Mouse (Mus musculus) cerebellum, adult (tissue): ENCODE data around the gene Hist1h2bh.
A peak's percentile ranks its signal among the peaks of the same experiment; 100 is the strongest.

Experiments used
- ATAC-seq: cut with Nextera tagmentation; 2 replicates; pipeline ENCODE4 v1.9.2; 2017; ENCODE audit warnings: mild to moderate bottlenecking, moderate library complexity, mixed read lengths; ENCODE audit not compliant: insufficient number of reproducible peaks, low FRiP score, low TSS enrichment

Gene Hist1h2bh

DNA sequence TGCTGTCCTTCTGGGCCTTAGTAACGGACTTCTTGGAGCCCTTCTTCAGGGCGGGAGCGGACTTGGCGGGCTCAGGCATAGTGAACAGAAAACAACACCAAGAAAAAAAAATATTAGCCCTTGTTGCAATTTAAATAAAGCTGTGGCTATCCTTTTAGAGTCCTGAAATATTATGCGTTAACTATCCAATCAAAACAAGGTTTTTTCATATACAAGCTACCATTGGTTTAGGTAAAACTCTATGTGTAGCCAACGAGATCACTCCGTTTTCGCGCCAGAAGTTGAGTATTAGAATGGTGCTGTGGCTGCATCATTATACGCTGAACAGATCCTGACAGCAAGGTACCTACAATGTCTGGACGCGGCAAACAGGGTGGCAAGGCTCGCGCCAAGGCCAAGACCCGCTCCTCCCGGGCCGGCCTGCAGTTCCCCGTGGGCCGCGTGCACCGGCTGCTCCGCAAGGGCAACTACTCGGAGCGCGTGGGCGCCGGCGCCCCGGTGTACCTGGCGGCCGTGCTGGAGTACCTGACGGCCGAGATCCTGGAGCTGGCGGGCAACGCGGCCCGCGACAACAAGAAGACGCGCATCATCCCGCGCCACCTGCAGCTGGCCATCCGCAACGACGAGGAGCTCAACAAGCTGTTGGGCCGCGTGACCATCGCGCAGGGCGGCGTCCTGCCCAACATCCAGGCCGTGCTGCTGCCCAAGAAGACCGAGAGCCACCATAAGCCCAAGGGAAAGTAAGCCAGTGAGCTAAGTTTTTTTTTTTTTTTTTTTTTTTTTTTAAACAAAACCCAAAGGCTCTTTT lies 9.4 kb downstream of the Hist1h2bh start, which contains the start of gene Hist1h2af:
Gene Hist1h2af, plus strand, starts transcription at position 347 of the 808 bp plus-strand sequence.
- ATAC-seq: peak; percentile 73

- no peak for ATAC-seq
Measured at GRCm38 (mm10) chr13:23532262-23533075, 10.7 kb downstream of the Hist1h2bh start.

DNA sequence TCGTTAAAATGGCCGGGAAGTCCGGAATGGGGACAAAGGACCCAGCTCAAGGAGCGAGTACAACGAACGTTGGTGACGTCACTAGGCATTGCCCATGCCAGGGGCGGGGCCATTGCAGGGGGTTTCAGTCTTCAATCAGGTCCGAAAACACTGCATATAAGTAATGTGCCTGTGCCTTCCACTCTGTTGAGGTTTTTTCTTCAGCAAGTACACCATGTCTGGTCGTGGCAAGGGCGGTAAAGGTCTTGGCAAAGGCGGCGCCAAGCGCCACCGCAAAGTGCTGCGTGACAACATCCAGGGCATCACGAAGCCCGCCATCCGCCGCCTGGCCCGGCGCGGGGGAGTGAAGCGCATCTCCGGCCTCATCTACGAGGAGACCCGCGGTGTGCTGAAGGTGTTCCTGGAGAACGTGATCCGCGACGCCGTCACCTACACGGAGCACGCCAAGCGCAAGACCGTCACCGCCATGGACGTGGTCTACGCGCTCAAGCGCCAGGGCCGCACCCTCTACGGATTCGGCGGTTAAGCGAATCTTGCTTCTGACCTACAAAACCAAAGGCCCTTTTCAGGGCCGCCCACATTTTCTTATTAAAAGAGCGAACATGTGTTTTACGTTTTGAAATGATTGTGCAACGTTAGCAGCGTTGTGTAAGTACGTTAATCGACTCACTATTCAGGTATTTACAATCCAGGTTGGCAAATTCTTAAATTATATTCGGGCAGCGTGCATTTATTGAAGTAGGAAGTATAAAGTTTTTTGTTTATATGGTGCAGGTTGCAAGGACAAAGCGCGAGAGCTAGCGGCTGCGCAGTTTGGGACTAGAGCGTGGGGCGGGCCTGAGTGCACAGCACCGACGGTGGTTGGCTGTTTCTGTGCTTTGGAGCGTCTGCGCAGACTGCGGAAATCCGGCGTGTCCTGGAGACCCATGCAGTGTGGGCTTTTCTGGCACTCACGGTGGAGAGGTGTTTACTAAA lies 12.0 kb downstream of the Hist1h2bh start, which contains the start of gene Hist1h4h:
Gene Hist1h4h, plus strand, starts transcription at position 150 of the 975 bp plus-strand sequence.
- ATAC-seq: peak; percentile 83

DNA sequence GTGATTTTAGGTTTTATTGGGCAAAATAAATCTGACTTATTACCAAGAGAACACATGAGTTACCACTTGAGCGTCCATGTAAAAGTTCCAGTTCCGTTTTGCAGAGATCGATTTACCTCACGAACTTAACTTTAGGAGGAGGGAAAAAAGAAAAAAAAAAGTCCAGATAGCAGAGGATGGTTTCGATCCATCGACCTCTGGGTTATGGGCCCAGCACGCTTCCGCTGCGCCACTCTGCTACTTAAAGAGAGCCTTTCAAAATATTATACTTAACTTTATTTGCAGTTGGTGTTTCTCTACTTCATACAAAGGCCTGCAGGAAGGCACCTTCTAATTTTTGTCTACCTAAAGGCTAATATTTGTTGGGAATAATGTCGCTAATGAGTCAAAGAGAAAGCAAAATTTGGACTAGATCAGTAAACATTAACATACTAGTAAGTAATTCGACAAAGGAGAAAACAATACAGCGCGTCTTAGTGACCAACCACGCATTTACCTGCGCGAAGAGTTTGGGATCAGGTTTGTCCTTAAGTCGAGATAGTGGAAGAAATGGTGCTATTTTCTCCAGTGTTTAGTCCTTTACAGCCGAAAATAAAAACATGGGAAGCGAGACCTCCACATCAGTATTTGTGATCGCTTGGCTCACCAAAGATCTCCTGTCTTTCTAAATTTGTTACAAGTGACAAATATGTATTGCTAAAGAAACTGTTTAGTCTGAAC lies 12.9 kb downstream of the Hist1h2bh start:
- no peak for ATAC-seq

DNA sequence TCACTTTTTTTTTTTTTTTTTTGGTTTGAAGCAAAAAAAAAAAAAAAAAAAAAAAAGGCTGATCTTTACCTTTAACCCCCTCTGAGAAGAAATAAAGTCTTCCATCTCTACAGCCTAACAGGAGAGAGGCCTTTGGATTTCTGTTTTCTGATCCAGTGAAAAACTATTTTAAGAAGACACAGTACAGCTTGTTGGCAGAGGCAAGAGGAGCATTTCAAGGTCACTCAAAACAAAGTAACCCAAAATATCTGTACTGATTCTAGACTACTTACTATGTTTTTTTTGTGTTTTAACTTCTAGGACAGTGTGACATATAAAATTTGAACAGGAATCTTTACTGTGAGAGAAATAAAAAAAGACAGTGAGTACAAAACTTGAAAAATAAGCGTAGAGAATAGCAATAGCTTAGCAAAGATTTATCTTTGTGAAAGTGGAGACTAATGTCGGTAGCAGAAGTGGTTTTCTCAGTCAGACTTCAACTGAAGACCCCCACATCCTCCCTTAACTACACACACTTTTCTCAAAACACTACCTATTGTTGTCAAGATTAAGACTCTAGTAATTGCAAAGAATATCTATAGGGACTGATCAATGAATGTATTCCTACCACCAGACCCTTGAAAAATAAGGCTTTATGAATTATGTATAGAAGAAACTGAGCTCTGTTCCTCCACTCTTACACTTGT lies 13.6 kb downstream of the Hist1h2bh start:
- no peak for ATAC-seq

DNA sequence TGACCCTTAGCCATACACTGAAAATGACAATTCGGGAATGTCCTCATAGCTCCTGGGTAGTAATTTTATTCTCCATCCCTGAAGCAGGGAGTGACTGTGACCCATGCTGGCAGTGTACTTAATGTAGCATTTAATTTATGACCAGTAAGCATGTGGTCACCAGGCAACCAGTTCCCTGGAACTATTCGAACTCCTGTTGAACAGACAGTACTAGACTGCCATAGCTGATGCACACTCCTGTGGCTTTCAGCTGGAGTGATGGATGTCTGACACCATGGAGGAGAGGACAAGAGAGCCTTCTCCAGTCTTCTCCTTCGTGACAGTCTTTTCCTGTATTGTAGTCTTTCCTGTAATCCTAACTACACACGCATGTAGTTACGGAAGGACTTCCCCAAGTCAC lies 14.2 kb downstream of the Hist1h2bh start:
- no peak for ATAC-seq

GRCm38 (mm10) chr13:23526312-23526711 lies 16.9 kb downstream of the Hist1h2bh start:
- 0 out of 2 replicates have a peak, but pooled peaks have one; percentile 22 for ATAC-seq

- ATAC-seq: no peak
Measured at GRCm38 (mm10) chr13:23525901-23526300, 17.3 kb downstream of the Hist1h2bh start.

- peak; percentile 38; the same call in 1 of the 2 replicates for ATAC-seq
Measured at GRCm38 (mm10) chr13:23524654-23525053, 18.5 kb downstream of the Hist1h2bh start.

DNA sequence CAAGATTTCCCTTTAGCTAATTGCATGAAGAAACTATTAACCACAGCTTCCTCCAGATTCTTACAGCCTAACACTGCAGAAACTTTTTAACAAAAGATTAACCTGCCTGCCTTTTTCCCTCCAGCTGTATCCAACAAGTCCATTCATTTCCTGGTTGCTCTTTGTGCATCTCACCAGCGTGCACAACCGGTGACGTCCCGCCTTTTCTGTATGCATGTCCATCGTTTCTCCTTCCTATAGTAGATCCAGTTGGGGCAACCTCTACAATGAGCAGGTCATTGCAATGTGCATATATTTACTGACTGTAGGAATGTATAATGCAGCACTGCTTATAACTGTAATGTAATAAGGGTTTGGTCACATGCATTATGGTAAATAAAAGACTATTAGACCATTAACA lies 19.2 kb downstream of the Hist1h2bh start:
- ATAC-seq: no peak

DNA sequence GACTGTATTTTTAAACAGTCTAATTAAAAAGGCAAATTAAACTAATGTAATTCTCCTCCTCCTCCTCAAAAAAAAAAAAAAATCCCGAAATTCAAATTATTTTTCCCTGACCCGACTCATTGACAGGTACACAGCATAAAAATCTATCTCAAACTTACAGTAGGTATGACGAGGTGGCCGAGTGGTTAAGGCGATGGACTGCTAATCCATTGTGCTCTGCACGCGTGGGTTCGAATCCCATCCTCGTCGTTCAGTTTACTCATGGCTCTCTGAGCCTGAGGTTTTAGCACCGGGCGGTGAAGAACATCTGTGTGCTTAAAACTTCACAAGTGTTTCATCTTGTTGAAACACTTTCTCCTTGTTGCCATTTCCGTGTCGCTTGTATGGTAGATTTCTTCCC lies 21.5 kb downstream of the Hist1h2bh start:
- no peak for ATAC-seq

- ATAC-seq: no peak
Measured at GRCm38 (mm10) chr13:23519416-23519815, 23.8 kb downstream of the Hist1h2bh start.

- ATAC-seq: no peak
Measured at GRCm38 (mm10) chr13:23518885-23519284, 24.3 kb downstream of the Hist1h2bh start.

DNA sequence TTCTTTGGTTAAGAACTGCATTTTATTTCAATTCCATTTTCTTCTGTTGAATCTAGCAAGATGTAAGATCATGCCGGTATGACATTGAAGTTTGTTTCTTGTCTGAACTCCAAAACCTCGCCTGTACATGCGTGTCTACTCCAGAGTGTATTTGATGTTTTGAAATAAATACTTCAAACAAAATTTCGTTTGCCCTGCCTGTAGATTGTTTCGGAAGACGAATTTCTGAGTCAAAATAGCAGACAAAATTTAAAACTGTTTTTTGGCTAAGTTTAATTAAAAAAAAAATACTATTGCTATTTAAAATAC lies 24.9 kb downstream of the Hist1h2bh start:
- no peak for ATAC-seq

DNA sequence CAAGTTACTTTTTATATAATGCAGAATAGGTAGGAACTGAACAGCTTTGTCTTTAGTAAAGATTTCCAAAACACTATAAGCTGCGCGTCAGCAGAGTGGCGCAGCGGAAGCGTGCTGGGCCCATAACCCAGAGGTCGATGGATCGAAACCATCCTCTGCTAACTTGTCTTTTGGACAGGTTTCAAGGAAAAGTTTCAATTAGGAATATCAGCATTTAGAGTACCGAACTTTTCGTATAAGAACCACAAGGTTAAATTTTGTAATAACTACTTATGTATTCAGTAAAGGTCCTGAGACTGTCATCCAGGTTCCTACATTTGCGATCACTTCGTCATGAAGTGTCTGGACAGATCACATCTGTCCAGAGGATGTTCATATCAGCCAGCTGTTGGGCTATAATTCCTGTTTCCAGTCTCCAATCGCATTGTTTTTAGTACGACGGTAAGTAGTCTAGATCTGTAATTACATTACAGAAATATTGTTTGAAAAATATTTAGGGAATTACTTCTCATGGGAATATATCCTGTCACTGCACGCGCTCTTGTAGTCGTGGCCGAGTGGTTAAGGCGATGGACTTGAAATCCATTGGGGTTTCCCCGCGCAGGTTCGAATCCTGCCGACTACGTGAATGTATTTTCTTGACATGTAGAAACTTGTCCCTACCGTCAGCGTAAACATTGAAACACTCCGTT lies 25.4 kb downstream of the Hist1h2bh start:
- peak; percentile 50; the same call in 1 of the 2 replicates for ATAC-seq

- no peak; the same call in 1 of the 2 replicates for ATAC-seq
Measured at GRCm38 (mm10) chr13:23516822-23517602, 26.2 kb downstream of the Hist1h2bh start.

DNA sequence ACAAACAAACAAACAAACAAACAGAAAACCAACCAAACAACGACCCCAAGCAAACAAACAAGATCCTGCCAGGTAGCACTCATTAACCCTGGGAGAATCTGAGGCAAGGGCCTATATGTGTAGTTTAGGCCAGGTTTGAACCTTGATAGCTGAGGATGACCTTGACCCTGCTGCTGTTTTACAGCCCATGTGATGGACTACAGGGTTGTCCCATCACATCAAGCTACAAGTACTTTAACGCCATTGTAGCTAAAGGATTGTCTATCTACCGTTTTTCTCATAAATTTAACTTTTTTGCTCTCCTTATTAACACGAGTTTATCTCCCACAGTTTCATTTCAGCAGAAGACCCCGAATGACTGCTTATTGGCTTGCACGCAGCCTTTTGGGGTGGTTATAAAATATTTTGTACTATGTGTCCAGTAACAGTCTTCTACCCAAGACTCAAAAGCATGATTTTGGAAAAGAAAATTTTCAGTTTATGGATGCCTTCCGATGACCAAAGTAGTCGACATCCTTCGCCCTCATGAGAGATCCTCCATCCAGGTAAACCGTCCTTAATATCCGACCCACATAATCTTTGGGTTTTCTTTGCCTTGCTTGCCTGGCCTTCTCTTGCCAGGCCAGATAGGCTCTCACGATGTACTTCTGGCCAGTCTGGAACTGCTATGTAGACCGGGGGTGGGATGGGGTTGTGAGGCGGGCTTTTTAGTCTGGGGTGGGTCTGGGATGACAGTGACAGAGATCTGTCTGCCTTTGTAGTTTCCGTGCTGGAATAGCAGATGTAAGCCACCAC lies 27.2 kb downstream of the Hist1h2bh start:
- ATAC-seq: no peak
